Mouse (Mus musculus) heart, adult 2 months (tissue): ENCODE results near the gene Ecm2. TPM values are rescaled to one million over a fixed set of nuclear protein-coding genes. Genes with fewer than 3 reads are reported as not detected.

Experiments
- DNase-seq, 2 experiments: peaks; one replicate each; pipeline ENCODE4 v3.0.0; 2021
- H3K27ac ChIP-seq: fragments of 200-600 bp; 2 replicates; pipeline ENCODE4 v1.8.1; 2022
- H3K27me3 ChIP-seq: fragments of 200-500 bp; 2 replicates; pipeline ENCODE4 v1.6.1; 2012; ENCODE audit warnings: mild to moderate bottlenecking, low read length, inconsistent platforms, mixed read lengths; ENCODE audit not compliant: control insufficient read depth, insufficient read depth
- H3K36me3 ChIP-seq: fragments of 200-500 bp; 2 replicates; pipeline ENCODE4 v1.6.1; 2012; ENCODE audit warnings: low read length, inconsistent platforms; ENCODE audit not compliant: control insufficient read depth, insufficient read depth
- H3K4me1 ChIP-seq: fragments of 200-500 bp; 2 replicates; pipeline ENCODE4 v1.6.1; 2011; ENCODE audit warnings: low read length; ENCODE audit not compliant: control insufficient read depth, insufficient read depth
- H3K4me3 ChIP-seq: fragments of 200-600 bp; 2 replicates; pipeline ENCODE4 v1.8.1; 2022
- H3K79me2 ChIP-seq: fragments of 200-500 bp; replicated peaks from 2 replicates; pipeline ENCODE4 v1.6.1; 2012; ENCODE audit warnings: mild to moderate bottlenecking, inconsistent platforms, low read length, moderate library complexity, mixed read lengths; ENCODE audit not compliant: control insufficient read depth, insufficient read depth
- H3K9ac ChIP-seq: fragments of 200-500 bp; 2 replicates; pipeline ENCODE4 v1.6.1; 2012; ENCODE audit warnings: low read depth, mild to moderate bottlenecking, control low read depth, inconsistent platforms, low read length, mixed read lengths
- CTCF ChIP-seq: fragments of 200-600 bp; IDR thresholded peaks from 2 replicates; pipeline ENCODE4 v1.8.1; 2022; ENCODE audit warnings: antibody characterized with exemption, mild to moderate bottlenecking, moderate library complexity
- EP300 ChIP-seq: fragments of 200-500 bp; IDR thresholded peaks from 2 replicates; pipeline ENCODE4 v1.6.1; 2011; ENCODE audit warnings: low read depth, low read length, control low read depth; ENCODE audit not compliant: insufficient read depth
- POLR2A ChIP-seq: fragments of 200-500 bp; IDR thresholded peaks from 2 replicates; pipeline ENCODE4 v1.6.1; 2011; ENCODE audit warnings: mild to moderate bottlenecking, low read depth, low read length, control low read depth; ENCODE audit not compliant: insufficient read depth
- WGBS: fragments of 180-500 bp; shearing (Covaris S2); methylation state at CpG from one replicate; pipeline ENCODE4 v1.1.7; 2018; 5-methylcytosine and 5-hydroxymethylcytosine counted together
- intact Hi-C: fragments of 180-260 bp; cut with DNase I; formaldehyde crosslinking; loops from one replicate; pipeline ENCODE4 v1.15.1; 2025
- long read RNA-seq: library from polyadenylated mRNA; stranded (forward); transcript quantifications from one replicate; pipeline ENCODE4 v2.0.0, GENCODE M21; 2021
- polyA plus RNA-seq: library from polyadenylated mRNA; depleted of rRNA; stranded (reverse); fragments of >200 nt; gene quantifications from 2 replicates; pipeline ENCODE4 v1.2.3, GENCODE M21; 2012; rRNA removed
- total RNA-seq, 2 experiments: library from RNA; stranded (reverse); gene quantifications; 2 replicates each; pipeline ENCODE4 v1.2.3; 2021

The Ecm2 gene
- total RNA-seq, result 10 to 100 TPM; 13.4 to 15.4 TPM
- polyA plus RNA-seq, result 8.2 and 14.8 TPM in 2 replicates
- long read RNA-seq, transcript Ecm2-201 (10 exons, 3,596 nt), result major isoform, 6 of 8 reads
- long read RNA-seq, partial matches to known transcripts, result 2 of 8 reads
- long read RNA-seq, other reads (novel, unspliced or antisense), result 0 of 8 reads

DNA sequence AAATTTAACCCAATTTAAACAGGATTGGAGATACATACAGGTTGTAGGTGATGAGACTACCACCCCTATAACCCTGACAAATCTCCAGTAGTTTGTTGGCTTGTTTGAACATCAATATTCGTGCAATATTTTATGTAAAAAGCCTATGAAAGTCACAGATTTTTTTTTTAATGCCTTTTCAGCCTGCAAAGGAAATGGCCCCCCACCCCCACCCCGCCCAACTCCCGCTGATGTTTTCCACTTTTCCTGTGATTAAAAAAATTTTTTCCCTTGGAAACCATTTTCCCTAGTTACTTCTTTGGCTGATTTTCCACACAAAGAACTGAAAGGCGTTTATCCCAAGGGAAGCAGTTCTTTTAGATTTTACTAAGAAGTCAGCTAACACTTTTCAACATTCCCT, at the start of gene Ecm2:
Gene Ecm2, plus strand, starts transcription at position 301 of the 400 bp plus-strand sequence.
- no peak for DNase-seq
- peaks cover 10% of the 10 kb centered on the region for H3K4me1 ChIP-seq
- peaks cover 19% of the 10 kb centered on the region for H3K36me3 ChIP-seq
- WGBS, result 23% methylated on average over 4 of the region's 4 CpGs
- H3K9ac ChIP-seq, result peak within 1 kb of the TSS; percentile 69
- H3K27me3 ChIP-seq, result no peaks in the 10 kb centered on the region
- peak within 1 kb of the TSS; percentile 93 for H3K27ac ChIP-seq
- H3K79me2 ChIP-seq, result no peaks in the 10 kb centered on the region
- intact Hi-C loops, result loop anchor here (10.0 kb wide), 1 partner anchor 140 kb away; no protein-coding TSS in a partner anchor
- TF ChIP-seq POLR2A (peak; percentile 46; the same call in 1 of the 2 replicates), CTCF (no peak)
- peak within 1 kb of the TSS; percentile 50 for H3K4me3 ChIP-seq

DNA sequence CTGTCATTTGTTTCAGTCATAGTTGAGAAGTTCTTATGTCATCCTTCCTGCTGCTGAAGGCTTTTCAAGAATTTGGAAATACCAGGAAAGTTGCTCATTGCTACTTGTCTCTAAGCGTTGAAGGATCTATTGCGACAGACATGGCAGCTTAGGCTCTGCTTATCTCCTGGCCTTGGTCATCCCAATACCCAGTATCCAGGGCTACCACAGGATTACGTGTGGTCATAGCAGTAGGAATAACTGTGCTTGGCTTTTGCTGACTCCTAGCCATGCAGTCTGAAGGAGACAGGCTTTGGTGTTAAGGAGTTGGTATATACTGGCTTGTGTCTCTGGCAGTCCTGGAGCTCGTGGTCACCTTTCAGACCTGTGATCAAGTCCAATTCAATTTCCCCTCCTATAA, 44.3 kb upstream of the Ecm2 start:
- WGBS, result 75% methylated on average over 4 of the region's 4 CpGs
- Histone ChIP-seq H3K9ac (no peak overlapping the region), H3K79me2 (no peaks in the 10 kb centered on the region), H3K36me3 (peaks cover 4% of the 10 kb centered on the region), H3K27ac (peak overlapping the region; percentile 67), H3K4me1 (peaks cover 9% of the 10 kb centered on the region), H3K27me3 (no peaks in the 10 kb centered on the region), H3K4me3 (no peak overlapping the region)
- peak in 1 of 2 experiments; percentile 45 for DNase-seq
- TF ChIP-seq POLR2A, result no peak
- TF ChIP-seq EP300, result no peak
- TF ChIP-seq CTCF, result no peak
- intact Hi-C loops, result no loop called here

DNA sequence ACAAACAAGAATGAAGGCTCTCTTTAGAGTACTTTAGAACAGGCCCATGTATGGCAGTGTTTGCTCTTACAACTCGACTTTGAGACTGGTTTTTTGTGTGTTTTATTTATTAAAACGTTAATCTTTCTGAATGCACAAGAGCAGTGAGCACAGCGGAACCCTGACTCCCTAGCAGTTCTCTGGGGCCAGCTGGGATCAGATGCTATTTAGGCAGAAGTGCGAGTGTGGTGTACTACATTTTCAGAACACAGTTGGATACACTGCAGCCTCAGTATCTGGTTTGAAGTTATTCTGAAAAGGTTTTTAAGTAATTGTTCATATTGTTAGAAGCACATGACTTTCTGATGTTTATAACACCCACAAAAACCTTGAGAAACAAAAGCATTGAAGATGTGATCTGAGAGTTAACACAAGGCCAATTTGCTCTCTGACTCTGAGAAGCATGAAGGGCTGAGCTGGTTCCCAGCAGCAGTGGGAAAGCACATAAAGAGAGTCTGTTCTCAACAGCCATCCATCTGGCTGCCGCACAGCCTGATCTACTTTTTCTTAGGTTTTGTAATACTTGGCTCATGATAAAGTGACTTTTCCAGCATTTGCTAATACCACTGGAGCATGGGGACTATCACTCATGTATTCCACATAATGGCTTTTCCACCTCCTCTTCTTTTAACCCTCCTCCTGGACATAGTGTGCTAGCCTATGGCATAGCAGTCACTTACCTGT, 43.8 kb upstream of the Ecm2 start:
- TF ChIP-seq EP300, result no peak
- no peak for TF ChIP-seq CTCF
- TF ChIP-seq POLR2A, result no peak
- Histone ChIP-seq H3K79me2 (no peaks in the 10 kb centered on the region), H3K9ac (no peak overlapping the region), H3K27ac (peak overlapping the region; percentile 67), H3K36me3 (peaks cover 4% of the 10 kb centered on the region), H3K27me3 (no peaks in the 10 kb centered on the region), H3K4me1 (peaks cover 9% of the 10 kb centered on the region), H3K4me3 (no peak overlapping the region)
- WGBS, result 70% methylated on average over 5 of the region's 5 CpGs
- no peak for DNase-seq
- intact Hi-C loops, result no loop called here

DNA sequence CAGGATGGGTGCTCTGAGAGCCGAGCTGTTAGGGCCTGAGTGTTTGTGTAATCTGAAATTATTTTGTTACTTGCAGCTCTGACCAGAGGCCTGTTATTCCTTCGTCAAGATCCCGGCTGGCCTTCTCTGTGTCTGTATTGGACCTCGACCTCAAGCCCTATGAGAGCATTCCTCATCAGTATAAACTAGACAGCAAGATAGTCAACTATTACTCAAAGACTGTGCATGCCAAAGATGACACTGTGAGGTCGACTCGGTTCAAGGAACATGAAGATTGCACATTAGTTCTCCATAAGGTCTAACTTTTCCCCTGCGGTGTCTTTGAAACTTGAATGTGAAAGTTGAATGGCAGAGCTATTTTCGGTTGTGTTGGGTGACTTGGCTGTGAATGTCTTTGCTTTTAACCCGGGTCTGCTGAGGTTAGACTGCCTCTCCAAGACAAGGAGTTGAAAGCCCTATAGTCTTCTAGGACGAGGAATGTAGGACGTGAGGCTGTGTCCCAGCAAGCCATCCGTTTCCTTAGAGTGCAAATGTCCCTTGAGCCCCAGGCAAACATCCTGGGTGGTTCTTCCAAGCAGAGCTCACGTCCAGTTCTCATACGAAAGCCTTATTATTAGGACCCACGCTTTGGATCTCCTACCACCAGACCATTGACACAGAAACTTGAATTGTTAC, 43.0 kb upstream of the Ecm2 start:
- no peak overlapping the region for H3K4me3 ChIP-seq
- peak; percentile 40 to 42 for DNase-seq
- no peak for TF ChIP-seq CTCF
- TF ChIP-seq EP300, result no peak
- TF ChIP-seq POLR2A, result no peak
- peaks cover 4% of the 10 kb centered on the region for H3K36me3 ChIP-seq
- intact Hi-C loops, result no loop called here
- no peak overlapping the region for H3K9ac ChIP-seq
- 69% methylated on average over 15 of the region's 15 CpGs for WGBS
- H3K27ac ChIP-seq, result peak overlapping the region; percentile 67
- no peaks in the 10 kb centered on the region for H3K79me2 ChIP-seq
- H3K27me3 ChIP-seq, result no peaks in the 10 kb centered on the region
- H3K4me1 ChIP-seq, result peaks cover 9% of the 10 kb centered on the region

DNA sequence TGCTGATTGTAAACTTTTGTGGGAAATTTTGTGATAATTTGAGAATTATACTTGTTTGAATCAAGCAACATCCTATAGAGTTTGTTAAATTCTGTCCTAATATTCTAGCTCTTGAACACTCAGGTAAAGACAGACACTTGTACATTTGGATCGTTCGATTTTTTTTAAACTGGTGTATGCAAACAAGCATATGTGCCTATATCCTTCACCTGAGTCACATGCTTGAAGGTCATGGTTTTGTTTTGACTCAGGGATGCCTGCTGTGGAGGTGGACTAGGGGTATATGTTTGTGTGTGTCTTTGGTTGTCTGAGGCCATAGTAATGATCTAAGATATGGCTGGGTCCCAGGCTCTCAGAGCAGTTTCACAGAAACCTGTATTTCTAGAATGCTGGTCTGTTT, 41.7 kb upstream of the Ecm2 start:
- WGBS, result 98% methylated on average over 2 of the region's 2 CpGs
- Histone ChIP-seq H3K27ac (no peak overlapping the region), H3K79me2 (no peaks in the 10 kb centered on the region), H3K27me3 (no peaks in the 10 kb centered on the region), H3K36me3 (peaks cover 4% of the 10 kb centered on the region), H3K4me1 (peaks cover 11% of the 10 kb centered on the region), H3K4me3 (no peak overlapping the region), H3K9ac (no peak overlapping the region)
- TF ChIP-seq POLR2A (no peak), CTCF (no peak), EP300 (no peak)
- DNase-seq, result no peak
- intact Hi-C loops, result no loop called here

DNA sequence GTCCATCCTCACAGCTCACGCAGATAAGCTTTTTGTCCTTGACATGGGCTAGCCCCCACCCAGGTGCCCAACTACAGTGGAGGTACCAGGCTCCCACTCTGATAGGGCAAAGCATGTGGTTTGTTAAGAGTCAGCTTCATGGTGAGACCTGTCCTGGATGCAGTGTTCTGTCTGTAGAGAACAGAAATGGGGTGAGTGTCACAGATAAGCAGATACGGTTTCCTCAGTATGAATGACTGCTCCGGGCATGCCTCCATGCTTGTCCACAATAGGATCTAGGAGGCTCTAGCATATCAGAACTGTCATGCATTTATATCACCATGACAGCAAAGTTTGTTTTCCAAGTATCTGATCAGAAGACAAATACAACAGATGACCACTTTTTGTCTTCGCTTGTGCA, 38.7 kb upstream of the Ecm2 start:
- 93% methylated on average over 4 of the region's 4 CpGs for WGBS
- H3K36me3 ChIP-seq, result no peaks in the 10 kb centered on the region; the same call in 1 of the 2 replicates
- no peaks in the 10 kb centered on the region for H3K27me3 ChIP-seq
- no peak overlapping the region for H3K27ac ChIP-seq
- TF ChIP-seq CTCF (no peak), EP300 (no peak), POLR2A (no peak)
- H3K79me2 ChIP-seq, result no peaks in the 10 kb centered on the region
- H3K4me1 ChIP-seq, result peaks cover 12% of the 10 kb centered on the region
- H3K9ac ChIP-seq, result no peak overlapping the region
- intact Hi-C loops, result no loop called here
- H3K4me3 ChIP-seq, result no peak overlapping the region
- no peak for DNase-seq
